15 mouse cellular contexts compared by ENCODE assay signal in genomic region chr1:168169052-168169779, GRCm38 (mm10).
DNase-seq lines count a peak whose midpoint lies in the region; ATAC-seq and TF ChIP-seq lines count a peak whose summit lies in the region.
"Had no signal": no experiment of that assay in that cellular context is flagged by ENCODE, and none has a peak within 500 bp of the region (broad histone marks: within the 10 kb centered on the region; RNA-seq: fewer than 3 reads in every experiment).

No protein-coding gene starts in this region.

- H3K9me3 ChIP-seq in hindbrain, embryonic 13.5 days = no peaks in the 10 kb centered on the region
- H3K9me3 ChIP-seq in hindbrain, postnatal 0 days (ENCODE audit: low read length) = no peaks in the 10 kb centered on the region
- H3K9me3 ChIP-seq in midbrain, embryonic 14.5 days (ENCODE audit: control insufficient read depth, low read length) = no peaks in the 10 kb centered on the region
- H3K9me3 ChIP-seq: heart, embryonic 12.5 days; liver, embryonic 13.5 days had no signal

- peaks cover 34% of the 10 kb centered on the region for H3K4me1 ChIP-seq in hindbrain, embryonic 13.5 days (replicated peaks)
- H3K4me1 ChIP-seq in hindbrain, postnatal 0 days (ENCODE audit: insufficient read depth, low read length) = peaks cover 12% of the 10 kb centered on the region; the same call in 1 of the 2 replicates
- H3K4me1 ChIP-seq in midbrain, embryonic 14.5 days (ENCODE audit: control insufficient read depth, insufficient read depth, low read length) = peaks cover 14% of the 10 kb centered on the region
- H3K4me1 ChIP-seq: liver, embryonic 13.5 days had no signal

- H3K4me3 ChIP-seq in hindbrain, embryonic 13.5 days = no peak overlapping the region
- H3K4me3 ChIP-seq in hindbrain, postnatal 0 days (ENCODE audit: low read length) = no peak overlapping the region
- H3K4me3 ChIP-seq in midbrain, embryonic 14.5 days (replicated peaks; ENCODE audit: low read depth, low read length) = no peak overlapping the region
- H3K4me3 ChIP-seq: heart, embryonic 12.5 days; liver, embryonic 13.5 days had no signal

- ATAC-seq in hindbrain, embryonic 13.5 days (ENCODE audit: low FRiP score) = peak; percentile 46; the same call in 1 of the 2 replicates
- ATAC-seq in hindbrain, postnatal 0 days = no peak
- ATAC-seq in midbrain, embryonic 14.5 days (ENCODE audit: low FRiP score, low TSS enrichment) = no peak

- no peak for DNase-seq in hindbrain, postnatal 0 days (ENCODE audit: low spot score)
- DNase-seq in MN1 (ENCODE audit: low spot score) = peak; percentile 22
- peak; percentile 84 for DNase-seq in brain, adult 2 months (ENCODE audit: low read depth, low spot score)
- DNase-seq in midbrain, embryonic 14.5 days = peak; percentile 13
- no peak for DNase-seq in frontal cortex, postnatal 36 days (ENCODE audit: low spot score in 2 of 2)
- no peak for DNase-seq in thymus, postnatal 10 days (ENCODE audit: low spot score in 2 of 2)
- no peak for DNase-seq in gastrocnemius, adult 18-20 months (ENCODE audit: low spot score)
- DNase-seq: adrenal gland, postnatal 10 days; cerebellum, adult 11 months; kidney, adult 2 months; liver, embryonic 13.5 days; spleen, adult 18-20 months had no signal

- H3K36me3 ChIP-seq in hindbrain, embryonic 13.5 days = peaks cover 12% of the 10 kb centered on the region
- no peaks in the 10 kb centered on the region for H3K36me3 ChIP-seq in hindbrain, postnatal 0 days (ENCODE audit: insufficient read depth, low read length)
- H3K36me3 ChIP-seq in midbrain, embryonic 14.5 days (ENCODE audit: control insufficient read depth, insufficient read depth, low read length) = peaks cover 6% of the 10 kb centered on the region; the same call in 1 of the 2 replicates
- H3K36me3 ChIP-seq: liver, embryonic 13.5 days had no signal

- H3K27me3 ChIP-seq in hindbrain, embryonic 13.5 days = no peaks in the 10 kb centered on the region
- H3K27me3 ChIP-seq in hindbrain, postnatal 0 days (ENCODE audit: insufficient read depth, low read length) = no peaks in the 10 kb centered on the region
- H3K27me3 ChIP-seq in midbrain, embryonic 14.5 days (ENCODE audit: control insufficient read depth, insufficient read depth, low read length) = no peaks in the 10 kb centered on the region
- H3K27me3 ChIP-seq: CH12.LX; heart, embryonic 12.5 days; liver, embryonic 13.5 days had no signal

- peak overlapping the region; percentile 48; the same call in 1 of the 2 replicates for H3K27ac ChIP-seq in hindbrain, embryonic 13.5 days
- no peak overlapping the region for H3K27ac ChIP-seq in hindbrain, postnatal 0 days
- no peak overlapping the region; the same call in 1 of the 2 replicates for H3K27ac ChIP-seq in midbrain, embryonic 14.5 days (replicated peaks; ENCODE audit: low read depth, low read length)
- H3K27ac ChIP-seq: liver, embryonic 13.5 days had no signal

- H3K4me2 ChIP-seq in hindbrain, embryonic 13.5 days = no peak overlapping the region
- H3K4me2 ChIP-seq in hindbrain, postnatal 0 days (ENCODE audit: low read depth, low read length) = no peak overlapping the region
- no peak overlapping the region for H3K4me2 ChIP-seq in midbrain, embryonic 14.5 days (ENCODE audit: low read length)
- H3K4me2 ChIP-seq: heart, embryonic 12.5 days; liver, embryonic 13.5 days had no signal

- 59% methylated on average over 10 of the region's 10 CpGs for WGBS in hindbrain, embryonic 13.5 days
- WGBS in hindbrain, postnatal 0 days = 56% methylated on average over 10 of the region's 10 CpGs
- WGBS in midbrain, embryonic 14.5 days = 59% methylated on average over 10 of the region's 10 CpGs

- TF ChIP-seq CTCF in hindbrain, postnatal 0 days (IDR thresholded peaks at IDR 0.05; ENCODE audit: low read depth) = no peak

- no peak overlapping the region for H3K9ac ChIP-seq in hindbrain, embryonic 13.5 days
- no peak overlapping the region for H3K9ac ChIP-seq in hindbrain, postnatal 0 days (replicated peaks; ENCODE audit: low read length)
- no peak overlapping the region for H3K9ac ChIP-seq in midbrain, embryonic 14.5 days (replicated peaks; ENCODE audit: low read length)
- H3K9ac ChIP-seq: heart, embryonic 12.5 days; liver, embryonic 13.5 days had no signal

Comparison
In these comparisons a context has a peak if more than half of its experiments do, and no peak if none do; other contexts are left out.
1. DNase-seq: peak in MN1 (single experiment), brain, adult 2 months (single experiment) and midbrain, embryonic 14.5 days (single experiment); none in hindbrain, postnatal 0 days (single experiment), frontal cortex, postnatal 36 days (0 of 2), thymus, postnatal 10 days (0 of 2) and gastrocnemius, adult 18-20 months (single experiment).